Mouse (Mus musculus): ENCODE measurements around the gene Car2. TPM values are rescaled to one million over a fixed set of nuclear protein-coding genes. Genes with fewer than 3 reads are reported as not detected.

Gene Car2
- polyA plus RNA-seq, 1 experiment from 2014 or later = 393 TPM

- WGBS = 4% methylated on average over 18 of the region's 18 CpGs
- ATAC-seq (ENCODE audit: borderline replicate concordance, extremely low read depth, low FRiP score, low TSS enrichment) = peak; percentile 64; the same call in 1 of the 2 replicates
Observed at GRCm38 (mm10) chr3:14863022-14863711, 22.9 kb upstream of the Car2 start, which contains the start of gene Car3. Car3 (plus strand) TSS chr3:14863512.

GRCm38 (mm10) chr3:14863922-14864321 lies 22.2 kb upstream of the Car2 start:
- Histone ChIP-seq H3K4me1 (peaks cover 8% of the 10 kb centered on the region), H3K36me3 (no peaks in the 10 kb centered on the region), H3K27me3 (no peaks in the 10 kb centered on the region), H3K9me3 (no peaks in the 10 kb centered on the region), H3K4me3 (no peak overlapping the region), H3K27ac (no peak overlapping the region), H3K4me2 (no peak overlapping the region), H3K9ac (no peak overlapping the region)
- WGBS = 84% methylated on average over 2 of the region's 2 CpGs
- no peak for ATAC-seq (ENCODE audit: borderline replicate concordance, extremely low read depth, low FRiP score, low TSS enrichment)

More at GRCm38 (mm10) chr3:14863022-14863711, 22.9 kb upstream of the Car2 start, which contains the start of gene Car3:
- Histone ChIP-seq H3K4me3 (peak within 1 kb of the TSS; percentile 36), H3K9me3 (no peaks in the 10 kb centered on the region), H3K27ac (no peak within 1 kb of the TSS), H3K27me3 (no peaks in the 10 kb centered on the region), H3K36me3 (no peaks in the 10 kb centered on the region), H3K4me2 (peak within 1 kb of the TSS; percentile 79), H3K4me1 (peaks cover 8% of the 10 kb centered on the region), H3K9ac (no peak within 1 kb of the TSS)

DNA sequence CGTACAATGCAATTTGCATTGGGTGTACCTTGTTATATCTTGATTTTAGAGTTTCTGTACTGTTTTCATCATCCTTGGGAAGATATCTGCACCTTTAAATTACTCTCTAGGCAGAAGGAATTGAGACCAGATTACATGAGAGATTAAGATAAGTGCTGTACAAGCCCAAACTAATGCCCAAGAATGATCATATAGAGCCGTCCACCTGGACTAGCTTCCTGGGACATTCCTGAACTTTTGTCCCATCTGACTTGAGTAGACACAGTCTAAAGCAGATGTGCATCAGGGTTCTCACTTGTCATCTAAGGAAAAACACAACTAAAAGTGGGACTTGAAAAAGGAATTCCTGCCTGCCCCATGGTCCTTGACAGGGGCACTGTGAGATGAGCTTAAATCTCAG lies 20.1 kb upstream of the Car2 start:
- Histone ChIP-seq H3K9ac (no peak overlapping the region), H3K4me2 (no peak overlapping the region), H3K27me3 (no peaks in the 10 kb centered on the region), H3K9me3 (no peaks in the 10 kb centered on the region), H3K4me3 (no peak overlapping the region), H3K27ac (no peak overlapping the region), H3K4me1 (peaks cover 8% of the 10 kb centered on the region), H3K36me3 (no peaks in the 10 kb centered on the region)
- no peak for ATAC-seq (ENCODE audit: borderline replicate concordance, extremely low read depth, low FRiP score, low TSS enrichment)
- 75% methylated on average over 2 of the region's 2 CpGs for WGBS

DNA sequence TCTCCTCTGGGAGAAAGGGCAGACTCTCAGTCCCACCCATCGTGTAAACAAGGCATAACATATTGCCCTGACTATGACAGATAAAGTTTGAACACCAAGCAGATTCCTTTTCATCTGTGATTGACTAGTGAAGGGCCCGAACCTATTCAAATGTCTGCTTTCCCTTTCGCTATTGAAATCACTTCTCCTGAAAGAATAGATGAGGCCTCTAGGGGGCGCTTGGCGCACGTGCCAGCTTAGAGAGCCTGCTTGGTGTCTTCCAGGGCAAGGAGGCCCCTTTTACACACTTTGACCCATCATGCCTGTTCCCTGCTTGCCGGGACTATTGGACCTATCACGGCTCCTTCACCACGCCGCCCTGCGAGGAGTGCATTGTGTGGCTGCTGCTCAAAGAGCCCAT lies 16.3 kb upstream of the Car2 start:
- no peak overlapping the region for H3K9ac ChIP-seq
- 0 out of 2 replicates have a peak overlapping the region, but pooled peaks have one; percentile 14 for H3K4me3 ChIP-seq
- peak; percentile 47; the same call in 1 of the 2 replicates for ATAC-seq (ENCODE audit: borderline replicate concordance, extremely low read depth, low FRiP score, low TSS enrichment)

DNA sequence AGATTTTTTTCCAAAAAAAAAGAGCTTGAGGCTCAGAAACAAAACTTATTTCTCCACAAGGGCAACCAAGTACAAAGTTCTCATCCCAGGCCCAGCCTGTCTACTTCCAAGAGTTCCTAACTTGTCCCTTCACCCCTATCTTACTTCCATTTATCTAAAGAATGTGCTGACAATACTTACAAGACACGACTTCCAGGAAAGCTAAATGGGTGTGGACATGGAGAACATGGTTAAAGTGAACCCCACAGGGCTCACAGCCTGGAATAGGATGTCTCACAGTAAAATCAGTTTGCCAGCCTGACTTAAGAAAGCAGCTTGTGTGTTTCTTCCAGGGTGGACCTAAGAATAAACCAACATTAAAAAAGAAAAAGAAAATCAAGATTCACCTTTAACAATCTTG lies 15.5 kb upstream of the Car2 start:
- no peak for ATAC-seq (ENCODE audit: borderline replicate concordance, extremely low read depth, low FRiP score, low TSS enrichment)
- Histone ChIP-seq H3K4me1 (no peaks in the 10 kb centered on the region), H3K9me3 (no peaks in the 10 kb centered on the region), H3K27ac (no peak overlapping the region), H3K27me3 (no peaks in the 10 kb centered on the region), H3K9ac (no peak overlapping the region), H3K36me3 (no peaks in the 10 kb centered on the region), H3K4me3 (no peak overlapping the region), H3K4me2 (no peak overlapping the region)
- WGBS = 39% methylated on average over 1 of the region's 1 CpGs

More for the DNA sequence above, 16.3 kb upstream of the Car2 start:
- no peaks in the 10 kb centered on the region for H3K9me3 ChIP-seq
- 22% methylated on average over 11 of the region's 11 CpGs for WGBS
- no peaks in the 10 kb centered on the region for H3K4me1 ChIP-seq
- peak overlapping the region; percentile 35 for H3K4me2 ChIP-seq
- no peaks in the 10 kb centered on the region for H3K27me3 ChIP-seq
- no peak overlapping the region for H3K27ac ChIP-seq
- H3K36me3 ChIP-seq = no peaks in the 10 kb centered on the region

- Histone ChIP-seq H3K4me1 (peaks cover 3% of the 10 kb centered on the region; the same call in 1 of the 2 replicates), H3K4me2 (no peak overlapping the region), H3K36me3 (no peaks in the 10 kb centered on the region), H3K9ac (no peak overlapping the region), H3K4me3 (no peak overlapping the region), H3K27me3 (no peaks in the 10 kb centered on the region), H3K9me3 (no peaks in the 10 kb centered on the region), H3K27ac (no peak overlapping the region)
- ATAC-seq (ENCODE audit: borderline replicate concordance, extremely low read depth, low FRiP score, low TSS enrichment) = no peak
- 52% methylated on average over 7 of the region's 7 CpGs for WGBS
Observed at GRCm38 (mm10) chr3:14871386-14871785, 14.7 kb upstream of the Car2 start.

- Histone ChIP-seq H3K4me3 (no peak overlapping the region), H3K4me1 (peaks cover 16% of the 10 kb centered on the region; the same call in 1 of the 2 replicates), H3K4me2 (peak overlapping the region; percentile 27; the same call in 1 of the 2 replicates), H3K36me3 (no peaks in the 10 kb centered on the region), H3K9me3 (no peaks in the 10 kb centered on the region), H3K27ac (no peak overlapping the region), H3K27me3 (no peaks in the 10 kb centered on the region), H3K9ac (no peak overlapping the region)
- WGBS = 18% methylated on average over 8 of the region's 8 CpGs
- ATAC-seq (ENCODE audit: borderline replicate concordance, extremely low read depth, low FRiP score, low TSS enrichment) = peak; percentile 77; the same call in 1 of the 2 replicates
Observed at GRCm38 (mm10) chr3:14874402-14875040, 11.6 kb upstream of the Car2 start.

DNA sequence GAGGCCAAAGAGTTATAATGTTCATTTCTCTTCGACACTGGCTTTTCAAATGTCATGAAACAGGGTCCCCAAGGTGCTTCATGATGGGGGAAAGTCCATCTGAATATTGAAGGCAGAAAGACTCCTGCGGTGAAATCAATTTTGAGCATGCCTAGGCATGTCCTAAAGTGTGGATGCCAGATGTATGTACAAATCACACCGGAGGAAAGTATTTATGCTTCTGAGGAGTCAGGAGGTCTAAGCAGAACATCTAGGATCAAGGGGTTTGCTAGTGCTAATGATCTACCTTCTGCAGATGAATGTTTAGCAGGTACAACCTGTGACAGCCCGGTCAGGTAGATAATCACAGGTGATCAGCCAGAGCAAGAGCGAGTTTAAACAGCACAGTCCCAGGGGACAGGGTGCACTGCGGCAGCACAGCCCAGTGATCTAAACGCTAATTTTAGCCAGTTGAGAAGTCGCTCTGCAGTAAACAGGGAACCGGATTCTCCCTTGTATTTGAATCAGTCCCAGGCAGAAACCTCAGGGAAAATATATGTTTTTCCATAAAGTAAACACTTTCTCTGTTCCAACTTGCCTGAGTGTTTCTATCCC lies 9.7 kb upstream of the Car2 start:
- H3K4me3 ChIP-seq = no peak overlapping the region
- peaks cover 16% of the 10 kb centered on the region; the same call in 1 of the 2 replicates for H3K4me1 ChIP-seq
- H3K36me3 ChIP-seq = no peaks in the 10 kb centered on the region
- H3K27ac ChIP-seq = peak overlapping the region; percentile 41
- no peaks in the 10 kb centered on the region for H3K9me3 ChIP-seq
- H3K9ac ChIP-seq = no peak overlapping the region
- H3K27me3 ChIP-seq = no peaks in the 10 kb centered on the region
- 49% methylated on average over 9 of the region's 9 CpGs for WGBS
- ATAC-seq (ENCODE audit: borderline replicate concordance, extremely low read depth, low FRiP score, low TSS enrichment) = peak; percentile 44; the same call in 1 of the 2 replicates
- H3K4me2 ChIP-seq = no peak overlapping the region

- Histone ChIP-seq H3K9ac (no peak overlapping the region), H3K9me3 (no peaks in the 10 kb centered on the region), H3K4me2 (no peak overlapping the region), H3K4me3 (no peak overlapping the region), H3K4me1 (peaks cover 16% of the 10 kb centered on the region; the same call in 1 of the 2 replicates), H3K27ac (0 out of 2 replicates have a peak overlapping the region, but pooled peaks have one; percentile 41), H3K36me3 (no peaks in the 10 kb centered on the region), H3K27me3 (no peaks in the 10 kb centered on the region)
- ATAC-seq (ENCODE audit: borderline replicate concordance, extremely low read depth, low FRiP score, low TSS enrichment) = no peak
- 65% methylated on average over 7 of the region's 7 CpGs for WGBS
Observed at GRCm38 (mm10) chr3:14877251-14877909, 8.7 kb upstream of the Car2 start.

DNA sequence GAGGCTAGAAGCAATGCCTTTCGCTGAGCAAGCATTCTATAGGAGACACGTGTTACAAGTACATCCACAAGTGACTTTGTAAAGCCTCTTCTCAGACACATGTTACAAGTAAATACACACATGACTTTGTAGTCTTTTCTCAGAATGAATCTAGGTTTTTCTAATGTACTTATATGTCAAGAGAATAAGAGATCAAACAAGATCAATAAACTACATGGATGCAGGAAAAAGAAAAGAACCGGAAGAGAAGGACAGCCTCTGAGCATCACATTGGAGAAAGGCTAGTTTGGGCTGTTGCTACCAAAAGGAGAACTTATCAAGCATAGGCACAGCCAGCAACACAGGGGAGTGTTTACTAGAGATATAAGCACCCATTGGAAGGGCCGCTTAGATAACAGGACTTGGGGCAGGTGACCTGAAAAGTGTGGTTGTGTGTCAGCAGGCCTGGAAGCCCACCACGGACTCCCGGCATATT lies 7.3 kb upstream of the Car2 start:
- Histone ChIP-seq H3K27ac (no peak overlapping the region), H3K36me3 (no peaks in the 10 kb centered on the region), H3K9ac (no peak overlapping the region), H3K4me3 (no peak overlapping the region), H3K4me1 (peaks cover 16% of the 10 kb centered on the region; the same call in 1 of the 2 replicates), H3K4me2 (no peak overlapping the region), H3K9me3 (no peaks in the 10 kb centered on the region), H3K27me3 (no peaks in the 10 kb centered on the region)
- 81% methylated on average over 6 of the region's 6 CpGs for WGBS
- ATAC-seq (ENCODE audit: borderline replicate concordance, extremely low read depth, low FRiP score, low TSS enrichment) = no peak

DNA sequence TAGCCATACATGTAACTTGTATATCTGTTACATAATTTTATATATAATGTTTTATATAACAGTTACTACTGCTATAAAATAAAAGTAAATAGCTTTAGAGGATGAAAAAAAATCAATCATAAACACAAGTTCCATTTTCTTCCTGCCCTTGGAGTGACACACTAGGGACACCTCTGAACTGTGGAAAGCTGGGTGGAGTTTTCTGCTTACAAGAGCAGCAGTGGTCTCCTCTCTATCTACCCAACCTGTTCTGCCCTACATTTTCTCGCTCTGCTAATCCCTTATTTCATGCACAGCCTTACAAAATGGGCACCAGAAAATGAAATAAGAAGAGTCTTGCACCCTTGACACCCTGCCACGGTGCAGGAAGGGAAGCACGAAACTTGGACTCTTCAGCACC lies 6.8 kb upstream of the Car2 start:
- no peak overlapping the region for H3K9ac ChIP-seq
- no peaks in the 10 kb centered on the region for H3K36me3 ChIP-seq
- no peak overlapping the region for H3K4me2 ChIP-seq
- H3K4me3 ChIP-seq = no peak overlapping the region
- 86% methylated on average over 3 of the region's 3 CpGs for WGBS
- no peak for ATAC-seq (ENCODE audit: borderline replicate concordance, extremely low read depth, low FRiP score, low TSS enrichment)
- H3K27ac ChIP-seq = no peak overlapping the region
- H3K4me1 ChIP-seq = peaks cover 16% of the 10 kb centered on the region; the same call in 1 of the 2 replicates
- no peaks in the 10 kb centered on the region for H3K27me3 ChIP-seq
- no peaks in the 10 kb centered on the region for H3K9me3 ChIP-seq
